Mouse (Mus musculus) liver, embryonic 16.5 days (tissue): ENCODE results near the gene Ccl9. TPM values are rescaled to one million over a fixed set of nuclear protein-coding genes. Genes with fewer than 3 reads are reported as not detected.

Experiments
- ATAC-seq: fragments of 200-750 bp; cut with Nextera tagmentation; 2 replicates; pipeline ENCODE4 v1.8.0; 2017; ENCODE audit warnings: low read depth, mild to moderate bottlenecking, moderate number of reproducible peaks, moderate library complexity
- H3K27ac ChIP-seq: fragments of 300-500 bp; sonication (generic); 2 replicates; pipeline ENCODE4 v1.5.1; 2014; ENCODE audit warnings: mild to moderate bottlenecking, low read length
- H3K27me3 ChIP-seq: fragments of 300-500 bp; sonication (generic); 2 replicates; pipeline ENCODE4 v1.6.1; 2014; ENCODE audit warnings: low read depth, low read length, mixed read lengths; ENCODE audit not compliant: control insufficient read depth, insufficient read depth
- H3K36me3 ChIP-seq: fragments of 300-500 bp; sonication (generic); 2 replicates; pipeline ENCODE4 v1.6.1; 2014; ENCODE audit warnings: mild to moderate bottlenecking; ENCODE audit not compliant: control insufficient read depth, insufficient read depth
- H3K4me1 ChIP-seq: fragments of 300-500 bp; sonication (generic); 2 replicates; pipeline ENCODE4 v1.6.1; 2014; ENCODE audit warnings: low read depth, low read length, mixed read lengths; ENCODE audit not compliant: control insufficient read depth
- H3K4me2 ChIP-seq: fragments of 300-500 bp; sonication (generic); 2 replicates; pipeline ENCODE4 v1.6.1; 2014; ENCODE audit warnings: low read depth, low read length, mixed read lengths
- H3K4me3 ChIP-seq: fragments of 300-500 bp; sonication (generic); 2 replicates; pipeline ENCODE4 v1.5.1; 2014; ENCODE audit warnings: low read depth, mild to moderate bottlenecking, low read length
- H3K9ac ChIP-seq: fragments of 300-500 bp; sonication (generic); 2 replicates; pipeline ENCODE4 v1.6.1; 2014; ENCODE audit warnings: low read depth, low read length
- H3K9me3 ChIP-seq: fragments of 300-500 bp; sonication (generic); replicated peaks from 2 replicates; pipeline ENCODE4 v1.6.1; 2016; ENCODE audit warnings: low read length; ENCODE audit not compliant: control insufficient read depth
- WGBS: fragments of 180-500 bp; shearing (Covaris S2); extraction: QIAGEN DNeasy Blood & Tissue Kit; methylation state at CpG from one replicate; pipeline ENCODE4 v1.1.7; 2014; ENCODE audit not compliant: insufficient replicate concordance; 5-methylcytosine and 5-hydroxymethylcytosine counted together
- polyA plus RNA-seq: library from polyadenylated mRNA; unstranded; fragments of >200 nt; fragmentation: Nextera tagmentation; extraction: Ambion mirVana; gene quantifications from 2 replicates; pipeline ENCODE4 v1.2.1, GENCODE M21; 2015

Ccl9 gene
- polyA plus RNA-seq, 1 experiment from 2014 or later = 71.8 TPM

DNA sequence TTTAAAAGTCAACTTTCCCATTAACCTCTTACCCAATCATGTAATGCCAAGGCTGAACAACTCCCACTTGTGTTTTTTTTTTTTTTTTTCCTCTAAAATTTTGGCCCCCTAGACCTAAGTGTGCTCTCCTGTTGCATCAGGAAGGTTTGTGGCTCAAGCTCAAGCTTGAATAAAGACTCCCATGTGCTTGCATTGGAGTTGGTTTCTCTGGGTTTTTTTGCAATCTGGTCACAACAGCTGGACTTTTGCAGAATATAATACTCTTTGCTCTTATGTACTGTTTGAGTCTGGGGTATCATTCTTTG, 5.0 kb upstream of the Ccl9 start:
- ATAC-seq = no peak
- Histone ChIP-seq H3K9me3 (no peaks in the 10 kb centered on the region), H3K36me3 (no peaks in the 10 kb centered on the region), H3K4me3 (no peak overlapping the region), H3K4me1 (no peaks in the 10 kb centered on the region; the same call in 1 of the 2 replicates), H3K4me2 (no peak overlapping the region), H3K27ac (no peak overlapping the region), H3K27me3 (no peaks in the 10 kb centered on the region), H3K9ac (no peak overlapping the region)

GRCm38 (mm10) chr11:83582626-83583449, 4.4 kb upstream of the Ccl9 start:
- Histone ChIP-seq H3K9ac (no peak overlapping the region), H3K27ac (no peak overlapping the region), H3K36me3 (no peaks in the 10 kb centered on the region), H3K9me3 (no peaks in the 10 kb centered on the region), H3K4me3 (no peak overlapping the region), H3K4me1 (no peaks in the 10 kb centered on the region; the same call in 1 of the 2 replicates), H3K27me3 (no peaks in the 10 kb centered on the region), H3K4me2 (no peak overlapping the region)
- ATAC-seq = no peak
- WGBS = 48% methylated on average over 4 of the region's 4 CpGs

DNA sequence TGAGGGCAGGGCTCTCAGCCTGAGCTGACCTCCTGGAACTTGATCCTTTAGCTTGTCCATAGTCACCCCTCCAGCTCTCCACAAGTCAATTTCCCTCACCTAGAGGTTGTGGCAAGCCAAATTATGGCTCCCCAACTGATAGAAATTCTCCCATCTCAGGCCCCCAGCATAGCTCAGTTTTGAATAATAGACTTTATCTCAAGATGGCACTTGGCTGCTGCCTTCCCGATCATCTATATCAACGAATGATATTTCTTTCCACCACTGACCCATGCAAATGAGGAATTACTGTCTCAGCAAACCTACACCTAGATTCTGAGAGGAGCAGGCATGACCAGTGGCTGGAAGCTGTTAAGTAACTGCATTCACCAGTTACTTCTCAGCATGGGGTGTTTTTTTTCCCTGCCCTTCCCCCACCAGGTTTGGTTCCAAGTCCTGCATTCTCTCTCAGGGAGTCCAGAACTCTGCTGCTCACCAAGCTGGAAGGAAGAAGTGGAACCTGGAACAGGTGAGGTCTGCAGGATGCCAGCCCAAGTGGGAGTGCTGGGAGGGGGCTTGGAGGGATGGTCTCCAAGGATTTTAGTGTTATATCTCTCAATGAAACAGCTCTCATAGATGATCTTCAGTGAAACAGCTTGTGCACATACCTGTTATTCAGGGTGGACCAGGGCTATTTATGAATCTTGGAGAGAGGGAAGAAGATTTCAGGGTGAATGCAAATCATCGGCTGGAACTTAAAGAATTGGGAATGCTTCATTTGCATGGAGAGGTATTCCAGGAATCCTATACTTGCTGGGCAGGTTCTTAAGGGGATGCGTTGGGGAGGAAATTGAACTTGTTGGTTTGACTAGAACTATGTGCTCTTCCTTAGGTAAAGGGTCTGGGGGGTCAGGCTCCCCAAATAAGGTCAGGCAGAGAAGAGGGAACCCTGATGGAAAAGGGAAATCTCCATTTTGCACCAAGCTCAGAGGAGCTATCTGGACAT, 3.5 kb upstream of the Ccl9 start:
- Histone ChIP-seq H3K9me3 (no peaks in the 10 kb centered on the region), H3K9ac (no peak overlapping the region), H3K27me3 (no peaks in the 10 kb centered on the region), H3K4me3 (no peak overlapping the region), H3K36me3 (no peaks in the 10 kb centered on the region), H3K4me2 (no peak overlapping the region), H3K4me1 (no peaks in the 10 kb centered on the region; the same call in 1 of the 2 replicates), H3K27ac (no peak overlapping the region)
- WGBS = 58% methylated on average over 4 of the region's 4 CpGs
- ATAC-seq = no peak

DNA sequence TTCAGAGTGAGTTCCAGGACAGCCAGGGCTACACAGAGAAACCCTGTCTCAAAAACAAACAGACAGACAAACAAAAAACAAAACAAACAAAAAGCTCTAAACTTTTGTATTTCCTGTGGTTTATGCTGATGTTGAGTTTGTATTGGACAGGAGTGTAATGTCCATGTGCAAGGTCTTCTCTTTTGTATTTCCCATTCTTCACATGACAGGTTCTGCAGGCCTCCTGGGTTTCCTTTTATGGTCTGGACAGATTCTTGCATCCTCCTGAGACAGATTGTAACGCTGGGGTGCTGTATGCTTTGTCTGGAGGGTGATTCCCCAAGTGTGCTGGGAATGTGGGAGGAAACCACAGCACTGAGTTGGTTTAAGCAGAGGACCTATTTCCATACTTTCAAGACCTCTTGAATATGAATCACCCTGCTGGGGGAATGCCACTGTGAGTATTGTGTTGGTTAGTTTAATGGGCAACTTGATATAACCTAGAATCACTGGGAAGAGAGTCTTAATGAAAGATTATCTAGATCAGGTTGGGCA, 2.3 kb upstream of the Ccl9 start:
- ATAC-seq = no peak
- Histone ChIP-seq H3K9ac (no peak overlapping the region), H3K27ac (no peak overlapping the region), H3K36me3 (no peaks in the 10 kb centered on the region; the same call in 1 of the 2 replicates), H3K9me3 (no peaks in the 10 kb centered on the region), H3K4me2 (no peak overlapping the region), H3K27me3 (no peaks in the 10 kb centered on the region), H3K4me3 (no peak overlapping the region), H3K4me1 (no peaks in the 10 kb centered on the region; the same call in 1 of the 2 replicates)
- WGBS = 53% methylated on average over 1 of the region's 1 CpGs

GRCm38 (mm10) chr11:83578999-83579398, 563 bp upstream of the Ccl9 start:
- Histone ChIP-seq H3K4me3 (no peak overlapping the region), H3K4me1 (no peaks in the 10 kb centered on the region; the same call in 1 of the 2 replicates), H3K9me3 (no peaks in the 10 kb centered on the region), H3K9ac (no peak overlapping the region), H3K36me3 (no peaks in the 10 kb centered on the region; the same call in 1 of the 2 replicates), H3K27ac (no peak overlapping the region), H3K4me2 (no peak overlapping the region), H3K27me3 (no peaks in the 10 kb centered on the region)
- no peak for ATAC-seq
- 21% methylated on average over 3 of the region's 3 CpGs for WGBS

DNA sequence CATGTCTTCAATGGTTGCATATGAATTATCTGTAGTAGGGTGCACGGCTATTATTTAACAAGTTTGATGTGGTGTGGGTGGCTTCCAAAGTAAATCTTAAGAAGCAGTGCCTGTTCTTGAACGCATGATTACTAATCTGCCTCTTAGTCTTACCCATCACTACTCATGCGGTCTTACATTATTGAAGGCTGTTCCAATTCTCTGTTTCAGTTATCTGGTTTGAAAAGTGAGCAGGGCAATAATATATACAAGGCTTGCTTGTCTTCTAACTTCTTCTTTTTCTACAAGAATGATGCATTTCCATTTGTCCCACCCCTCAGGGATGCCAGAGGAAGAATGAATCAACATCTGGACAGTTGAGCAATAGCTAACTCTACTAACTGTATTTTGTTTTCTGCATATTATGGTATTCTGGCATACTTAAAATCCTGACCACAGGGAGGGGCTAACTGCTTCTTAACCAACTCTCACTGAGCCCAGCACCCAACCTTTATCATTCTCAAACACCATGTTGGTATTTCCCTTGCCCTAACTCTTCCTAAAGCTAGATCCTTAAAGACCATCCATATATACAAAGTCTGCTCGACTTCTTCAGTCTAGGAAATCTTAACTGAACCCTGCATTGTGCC, 1.4 kb downstream of the Ccl9 start:
- Histone ChIP-seq H3K9me3 (no peaks in the 10 kb centered on the region), H3K4me3 (peak overlapping the region; percentile 31), H3K27ac (no peak overlapping the region), H3K4me2 (peak overlapping the region; percentile 37), H3K9ac (no peak overlapping the region), H3K27me3 (no peaks in the 10 kb centered on the region), H3K4me1 (no peaks in the 10 kb centered on the region), H3K36me3 (no peaks in the 10 kb centered on the region; the same call in 1 of the 2 replicates)
- 34% methylated on average over 4 of the region's 4 CpGs for WGBS
- ATAC-seq = no peak

- Histone ChIP-seq H3K9me3 (no peaks in the 10 kb centered on the region), H3K4me1 (no peaks in the 10 kb centered on the region; the same call in none of the 2 replicates), H3K27me3 (no peaks in the 10 kb centered on the region), H3K9ac (no peak overlapping the region), H3K4me2 (no peak overlapping the region), H3K36me3 (no peaks in the 10 kb centered on the region; the same call in 1 of the 2 replicates), H3K27ac (no peak overlapping the region), H3K4me3 (no peak overlapping the region)
- WGBS = 55% methylated on average over 9 of the region's 9 CpGs
- no peak for ATAC-seq
These were observed 5.6 kb downstream of the Ccl9 start for GRCm38 (mm10) chr11:83572834-83573233.

GRCm38 (mm10) chr11:83572223-83572622, 6.2 kb downstream of the Ccl9 start:
- Histone ChIP-seq H3K27me3 (no peaks in the 10 kb centered on the region), H3K4me2 (no peak overlapping the region), H3K4me3 (no peak overlapping the region), H3K27ac (no peak overlapping the region), H3K9me3 (no peaks in the 10 kb centered on the region), H3K9ac (no peak overlapping the region), H3K36me3 (no peaks in the 10 kb centered on the region; the same call in 1 of the 2 replicates), H3K4me1 (no peaks in the 10 kb centered on the region; the same call in none of the 2 replicates)
- WGBS = 27% methylated on average over 8 of the region's 8 CpGs
- no peak for ATAC-seq
